Mouse (Mus musculus): ENCODE data around the gene Vgll4.

- TF ChIP-seq CTCF (IDR thresholded peaks at IDR 0.05; ENCODE audit: borderline replicate concordance, insufficient read depth, low read length) (no peak), POLR2A (IDR thresholded peaks at IDR 0.05; ENCODE audit: low read depth, low read length) (no peak)
These were observed 22.1 kb upstream of the Vgll4 start for GRCm38 (mm10) chr6:114991909-114992308.
